Mouse (Mus musculus): ENCODE measurements around the gene Gse1. TPM values are rescaled to one million over a fixed set of nuclear protein-coding genes. Genes with fewer than 3 reads are reported as not detected.

Gene Gse1
- polyA plus RNA-seq, 1 experiment: 52.4 TPM

GRCm38 (mm10) chr8:120471166-120471565, 242.9 kb downstream of the Gse1 start:
- Histone ChIP-seq H3K27me3 (ENCODE audit: control insufficient read depth, insufficient read depth, low read length) (no peaks in the 10 kb centered on the region), H3K27ac (ENCODE audit: insufficient read depth, low read length) (no peak overlapping the region), H3K4me1 (ENCODE audit: control insufficient read depth, insufficient read depth, low read length) (0 out of 2 replicates have a peak, but pooled peaks cover 3% of the 10 kb centered on the region), H3K4me3 (replicated peaks; ENCODE audit: insufficient read depth, low read depth, low read length) (no peak overlapping the region)
- 42% methylated on average over 7 of the region's 7 CpGs for WGBS
- peak; percentile 43; the same call in 1 of the 2 replicates for TF ChIP-seq CTCF (IDR thresholded peaks at IDR 0.05; ENCODE audit: borderline replicate concordance, insufficient read depth, low read depth, low read length)
- no peak for TF ChIP-seq POLR2A (IDR thresholded peaks at IDR 0.05; ENCODE audit: borderline replicate concordance, insufficient read depth, low read length)
- DNase-seq: peak in 1 of 2 experiments; percentile 60

GRCm38 (mm10) chr8:120471752-120472151, 243.5 kb downstream of the Gse1 start:
- H3K4me3 ChIP-seq (replicated peaks; ENCODE audit: insufficient read depth, low read depth, low read length): no peak overlapping the region
- no peaks in the 10 kb centered on the region for H3K27me3 ChIP-seq (ENCODE audit: control insufficient read depth, insufficient read depth, low read length)
- WGBS: 63% methylated on average over 2 of the region's 2 CpGs
- no peak for DNase-seq
- 0 out of 2 replicates have a peak, but pooled peaks cover 3% of the 10 kb centered on the region for H3K4me1 ChIP-seq (ENCODE audit: control insufficient read depth, insufficient read depth, low read length)
- no peak overlapping the region for H3K27ac ChIP-seq (ENCODE audit: insufficient read depth, low read length)
- no peak for TF ChIP-seq CTCF (IDR thresholded peaks at IDR 0.05; ENCODE audit: borderline replicate concordance, insufficient read depth, low read depth, low read length)
- no peak for TF ChIP-seq POLR2A (IDR thresholded peaks at IDR 0.05; ENCODE audit: borderline replicate concordance, insufficient read depth, low read length)

GRCm38 (mm10) chr8:120472230-120472629, 244.0 kb downstream of the Gse1 start:
- no peak overlapping the region for H3K27ac ChIP-seq (ENCODE audit: insufficient read depth, low read length)
- no peak for TF ChIP-seq CTCF (IDR thresholded peaks at IDR 0.05; ENCODE audit: borderline replicate concordance, insufficient read depth, low read depth, low read length)
- TF ChIP-seq POLR2A (IDR thresholded peaks at IDR 0.05; ENCODE audit: borderline replicate concordance, insufficient read depth, low read length): no peak
- H3K27me3 ChIP-seq (ENCODE audit: control insufficient read depth, insufficient read depth, low read length): no peaks in the 10 kb centered on the region
- DNase-seq: no peak
- 50% methylated on average over 16 of the region's 16 CpGs for WGBS
- no peak overlapping the region for H3K4me3 ChIP-seq (replicated peaks; ENCODE audit: insufficient read depth, low read depth, low read length)
- H3K4me1 ChIP-seq (ENCODE audit: control insufficient read depth, insufficient read depth, low read length): 0 out of 2 replicates have a peak, but pooled peaks cover 3% of the 10 kb centered on the region

GRCm38 (mm10) chr8:120473729-120474364, 245.6 kb downstream of the Gse1 start:
- no peaks in the 10 kb centered on the region for H3K27me3 ChIP-seq (ENCODE audit: control insufficient read depth, insufficient read depth, low read length)
- no peak for DNase-seq
- TF ChIP-seq CTCF (IDR thresholded peaks at IDR 0.05; ENCODE audit: borderline replicate concordance, insufficient read depth, low read depth, low read length): no peak
- no peak for TF ChIP-seq POLR2A (IDR thresholded peaks at IDR 0.05; ENCODE audit: borderline replicate concordance, insufficient read depth, low read length)
- 0 out of 2 replicates have a peak, but pooled peaks cover 3% of the 10 kb centered on the region for H3K4me1 ChIP-seq (ENCODE audit: control insufficient read depth, insufficient read depth, low read length)
- no peak overlapping the region for H3K27ac ChIP-seq (ENCODE audit: insufficient read depth, low read length)
- 89% methylated on average over 13 of the region's 13 CpGs for whole genome bisulfite sequencing
- H3K4me3 ChIP-seq (replicated peaks; ENCODE audit: insufficient read depth, low read depth, low read length): no peak overlapping the region

GRCm38 (mm10) chr8:120474496-120475235, 246.4 kb downstream of the Gse1 start:
- Histone ChIP-seq H3K4me1 (ENCODE audit: control insufficient read depth, insufficient read depth, low read length) (0 out of 2 replicates have a peak, but pooled peaks cover 3% of the 10 kb centered on the region), H3K27me3 (ENCODE audit: control insufficient read depth, insufficient read depth, low read length) (no peaks in the 10 kb centered on the region), H3K27ac (ENCODE audit: insufficient read depth, low read length) (no peak overlapping the region), H3K4me3 (replicated peaks; ENCODE audit: insufficient read depth, low read depth, low read length) (no peak overlapping the region)
- WGBS: 91% methylated on average over 11 of the region's 11 CpGs
- no peak for DNase-seq
- TF ChIP-seq POLR2A (IDR thresholded peaks at IDR 0.05; ENCODE audit: borderline replicate concordance, insufficient read depth, low read length) (no peak), CTCF (IDR thresholded peaks at IDR 0.05; ENCODE audit: borderline replicate concordance, insufficient read depth, low read depth, low read length) (no peak)

GRCm38 (mm10) chr8:120475462-120476201, 247.4 kb downstream of the Gse1 start:
- WGBS: 97% methylated on average over 10 of the region's 10 CpGs
- Histone ChIP-seq H3K27ac (ENCODE audit: insufficient read depth, low read length) (no peak overlapping the region), H3K27me3 (ENCODE audit: control insufficient read depth, insufficient read depth, low read length) (no peaks in the 10 kb centered on the region), H3K4me1 (ENCODE audit: control insufficient read depth, insufficient read depth, low read length) (0 out of 2 replicates have a peak, but pooled peaks cover 3% of the 10 kb centered on the region), H3K4me3 (replicated peaks; ENCODE audit: insufficient read depth, low read depth, low read length) (no peak overlapping the region)
- no peak for DNase-seq
- TF ChIP-seq CTCF (IDR thresholded peaks at IDR 0.05; ENCODE audit: borderline replicate concordance, insufficient read depth, low read depth, low read length): no peak
- TF ChIP-seq POLR2A (IDR thresholded peaks at IDR 0.05; ENCODE audit: borderline replicate concordance, insufficient read depth, low read length): no peak

- WGBS: 83% methylated on average over 25 of the region's 25 CpGs
- no peaks in the 10 kb centered on the region for H3K27me3 ChIP-seq (ENCODE audit: control insufficient read depth, insufficient read depth, low read length)
- no peak for TF ChIP-seq POLR2A (IDR thresholded peaks at IDR 0.05; ENCODE audit: borderline replicate concordance, insufficient read depth, low read length)
- no peak for TF ChIP-seq CTCF (IDR thresholded peaks at IDR 0.05; ENCODE audit: borderline replicate concordance, insufficient read depth, low read depth, low read length)
- DNase-seq: no peak
- H3K4me1 ChIP-seq (ENCODE audit: control insufficient read depth, insufficient read depth, low read length): peaks cover 6% of the 10 kb centered on the region
- no peak overlapping the region for H3K27ac ChIP-seq (ENCODE audit: insufficient read depth, low read length)
- no peak overlapping the region for H3K4me3 ChIP-seq (replicated peaks; ENCODE audit: insufficient read depth, low read depth, low read length)
Observed at GRCm38 (mm10) chr8:120476711-120477575, 248.7 kb downstream of the Gse1 start.

All from cerebellum, adult 2 months (tissue).